Mouse (Mus musculus) neural tube, embryonic 11.5 days (tissue): Measurements from ENCODE around the gene Gmpr. TPM values are rescaled to one million over a fixed set of nuclear protein-coding genes. Genes with fewer than 3 reads are reported as not detected.

Source experiments
- ATAC-seq: fragments of 200-750 bp; cut with Nextera tagmentation; 2 replicates; pipeline ENCODE4 v1.8.0; 2017; ENCODE audit warnings: moderate number of reproducible peaks, mild to moderate bottlenecking, moderate TSS enrichment, moderate library complexity; ENCODE audit not compliant: insufficient read depth, low FRiP score, low TSS enrichment
- DNase-seq: peaks from one replicate; pipeline ENCODE4 v3.0.0-alpha.2; 2015; ENCODE audit warnings: low spot score
- H3K27ac ChIP-seq: fragments of 300-500 bp; sonication (generic); 2 replicates; pipeline ENCODE4 v1.5.1; 2014; ENCODE audit warnings: low read depth, mild to moderate bottlenecking, low read length
- H3K27me3 ChIP-seq: fragments of 300-500 bp; sonication (generic); 2 replicates; pipeline ENCODE4 v1.6.1; 2014; ENCODE audit warnings: mild to moderate bottlenecking, low read length, mixed read lengths; ENCODE audit not compliant: control insufficient read depth, insufficient read depth
- H3K36me3 ChIP-seq: fragments of 300-500 bp; sonication (generic); 2 replicates; pipeline ENCODE4 v1.6.1; 2014; ENCODE audit warnings: mild to moderate bottlenecking, low read length, moderate library complexity, mixed read lengths; ENCODE audit not compliant: control insufficient read depth, insufficient read depth
- H3K4me1 ChIP-seq: fragments of 300-500 bp; sonication (generic); 2 replicates; pipeline ENCODE4 v1.6.1; 2014; ENCODE audit warnings: low read length, mixed read lengths; ENCODE audit not compliant: control insufficient read depth, insufficient read depth
- H3K4me2 ChIP-seq: fragments of 300-500 bp; sonication (generic); 2 replicates; pipeline ENCODE4 v1.6.1; 2014; ENCODE audit warnings: low read depth, mild to moderate bottlenecking, moderate library complexity
- H3K4me3 ChIP-seq: fragments of 300-500 bp; sonication (generic); 2 replicates; pipeline ENCODE4 v1.5.1; 2014; ENCODE audit warnings: low read depth, low read length
- H3K9ac ChIP-seq: fragments of 300-500 bp; sonication (generic); 2 replicates; pipeline ENCODE4 v1.6.1; 2014; ENCODE audit warnings: mild to moderate bottlenecking, low read length
- H3K9me3 ChIP-seq: fragments of 300-500 bp; sonication (generic); 2 replicates; pipeline ENCODE4 v1.6.1; 2016; ENCODE audit warnings: low read length; ENCODE audit not compliant: control insufficient read depth
- WGBS: fragments of 180-500 bp; shearing (Covaris S2); extraction: QIAGEN DNeasy Blood & Tissue Kit; methylation state at CpG from one replicate; pipeline ENCODE4 v1.1.7; 2014; 5-methylcytosine and 5-hydroxymethylcytosine counted together
- polyA plus RNA-seq: library from polyadenylated mRNA; unstranded; fragments of >200 nt; fragmentation: Nextera tagmentation; extraction: Ambion mirVana; gene quantifications from 2 replicates; pipeline ENCODE4 v1.2.1, GENCODE M21; 2014

Gene Gmpr
- polyA plus RNA-seq, 1 experiment from 2014 or later = 29.1 TPM

- WGBS = 81% methylated on average over 8 of the region's 8 CpGs
- Histone ChIP-seq H3K4me2 (no peak overlapping the region), H3K27ac (no peak overlapping the region), H3K27me3 (0 out of 2 replicates have a peak, but pooled peaks cover 5% of the 10 kb centered on the region), H3K4me1 (peaks cover 10% of the 10 kb centered on the region; the same call in 1 of the 2 replicates), H3K9ac (no peak overlapping the region), H3K36me3 (no peaks in the 10 kb centered on the region), H3K9me3 (no peaks in the 10 kb centered on the region), H3K4me3 (no peak overlapping the region)
- DNase-seq (peak; percentile 30), ATAC-seq (no peak)
Measured at GRCm38 (mm10) chr13:45512531-45512930, 5.3 kb downstream of the Gmpr start.

GRCm38 (mm10) chr13:45513009-45513984, 6.1 kb downstream of the Gmpr start:
- ATAC-seq (no peak), DNase-seq (no peak)
- Histone ChIP-seq H3K27ac (no peak overlapping the region), H3K4me1 (peaks cover 10% of the 10 kb centered on the region; the same call in 1 of the 2 replicates), H3K36me3 (no peaks in the 10 kb centered on the region), H3K27me3 (0 out of 2 replicates have a peak, but pooled peaks cover 3% of the 10 kb centered on the region), H3K4me3 (no peak overlapping the region), H3K9ac (no peak overlapping the region), H3K4me2 (no peak overlapping the region), H3K9me3 (no peaks in the 10 kb centered on the region)
- 90% methylated on average over 12 of the region's 12 CpGs for whole genome bisulfite sequencing

DNA sequence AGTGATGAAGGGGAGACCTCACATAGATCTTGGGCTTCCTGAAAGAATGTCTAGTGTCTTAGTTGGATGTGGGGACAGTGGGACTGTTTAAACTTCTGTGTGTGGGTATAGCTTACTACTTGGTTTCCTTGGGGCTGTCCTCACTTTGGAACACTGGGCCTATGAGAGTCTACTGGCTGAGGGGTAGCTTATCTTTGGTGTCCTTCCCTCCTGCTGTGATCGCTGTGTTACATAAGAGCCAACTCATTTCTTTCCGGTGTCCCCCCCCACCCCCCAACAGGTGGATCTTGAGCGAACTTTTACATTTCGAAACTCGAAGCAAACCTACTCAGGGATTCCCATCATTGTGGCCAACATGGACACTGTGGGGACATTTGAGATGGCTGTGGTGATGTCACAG, 6.9 kb downstream of the Gmpr start:
- H3K27me3 ChIP-seq = no peaks in the 10 kb centered on the region
- H3K36me3 ChIP-seq = no peaks in the 10 kb centered on the region
- no peak overlapping the region for H3K9ac ChIP-seq
- no peaks in the 10 kb centered on the region for H3K9me3 ChIP-seq
- H3K4me3 ChIP-seq = no peak overlapping the region
- DNase-seq = no peak
- H3K4me1 ChIP-seq = peaks cover 6% of the 10 kb centered on the region; the same call in 1 of the 2 replicates
- H3K4me2 ChIP-seq = no peak overlapping the region
- no peak overlapping the region for H3K27ac ChIP-seq
- WGBS = 86% methylated on average over 5 of the region's 5 CpGs
- ATAC-seq = no peak

DNA sequence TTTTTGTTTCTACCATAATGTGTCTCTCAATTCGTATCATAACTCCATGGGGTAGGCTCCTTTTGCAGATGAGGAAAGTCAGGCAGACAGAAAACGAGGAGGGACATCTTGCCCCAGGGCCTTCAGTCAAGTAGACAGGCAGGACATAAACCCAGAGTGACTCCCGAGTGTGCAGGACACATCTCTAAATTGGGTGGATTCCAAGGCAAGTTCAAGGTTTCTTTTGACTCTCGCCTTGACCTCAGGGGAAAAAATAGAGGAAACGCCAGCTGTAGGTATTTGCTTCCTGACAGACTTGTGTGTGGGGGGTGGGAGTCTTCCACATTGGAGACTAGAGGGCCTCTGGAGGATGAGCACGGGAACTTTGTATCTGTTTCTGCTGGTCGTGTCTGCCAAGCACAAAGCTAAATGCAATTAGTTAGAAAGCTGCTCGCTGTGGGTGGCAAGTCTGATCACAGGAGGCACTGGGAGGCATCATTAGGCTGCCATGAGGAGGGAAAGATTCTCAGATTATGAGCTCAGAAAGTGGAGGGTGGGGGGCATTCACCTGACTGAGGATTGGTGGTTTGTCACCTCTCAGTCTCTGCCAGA, 7.7 kb downstream of the Gmpr start:
- H3K4me1 ChIP-seq = peaks cover 6% of the 10 kb centered on the region; the same call in 1 of the 2 replicates
- H3K27me3 ChIP-seq = no peaks in the 10 kb centered on the region
- H3K9me3 ChIP-seq = no peaks in the 10 kb centered on the region
- 57% methylated on average over 8 of the region's 8 CpGs for WGBS
- no peak overlapping the region for H3K27ac ChIP-seq
- ATAC-seq (no peak), DNase-seq (no peak)
- H3K9ac ChIP-seq = no peak overlapping the region
- H3K36me3 ChIP-seq = no peaks in the 10 kb centered on the region
- H3K4me2 ChIP-seq = no peak overlapping the region
- no peak overlapping the region for H3K4me3 ChIP-seq

- Histone ChIP-seq H3K4me2 (peak overlapping the region; percentile 33), H3K4me3 (peak overlapping the region; percentile 6), H3K27ac (no peak overlapping the region), H3K27me3 (no peaks in the 10 kb centered on the region), H3K36me3 (no peaks in the 10 kb centered on the region), H3K9me3 (no peaks in the 10 kb centered on the region), H3K4me1 (peaks cover 6% of the 10 kb centered on the region; the same call in 1 of the 2 replicates), H3K9ac (peak overlapping the region; percentile 39; the same call in 1 of the 2 replicates)
- DNase-seq (peak; percentile 79), ATAC-seq (peak; percentile 77)
- 6% methylated on average over 24 of the region's 24 CpGs for WGBS
Measured at GRCm38 (mm10) chr13:45516501-45517393, 9.5 kb downstream of the Gmpr start.

GRCm38 (mm10) chr13:45524305-45524704, 17.1 kb downstream of the Gmpr start:
- Histone ChIP-seq H3K4me2 (no peak overlapping the region), H3K4me1 (peaks cover 2% of the 10 kb centered on the region; the same call in 1 of the 2 replicates), H3K9ac (no peak overlapping the region), H3K4me3 (no peak overlapping the region), H3K27ac (no peak overlapping the region), H3K36me3 (no peaks in the 10 kb centered on the region), H3K9me3 (no peaks in the 10 kb centered on the region), H3K27me3 (no peaks in the 10 kb centered on the region)
- ATAC-seq (no peak), DNase-seq (no peak)
- 42% methylated on average over 3 of the region's 3 CpGs for WGBS

DNA sequence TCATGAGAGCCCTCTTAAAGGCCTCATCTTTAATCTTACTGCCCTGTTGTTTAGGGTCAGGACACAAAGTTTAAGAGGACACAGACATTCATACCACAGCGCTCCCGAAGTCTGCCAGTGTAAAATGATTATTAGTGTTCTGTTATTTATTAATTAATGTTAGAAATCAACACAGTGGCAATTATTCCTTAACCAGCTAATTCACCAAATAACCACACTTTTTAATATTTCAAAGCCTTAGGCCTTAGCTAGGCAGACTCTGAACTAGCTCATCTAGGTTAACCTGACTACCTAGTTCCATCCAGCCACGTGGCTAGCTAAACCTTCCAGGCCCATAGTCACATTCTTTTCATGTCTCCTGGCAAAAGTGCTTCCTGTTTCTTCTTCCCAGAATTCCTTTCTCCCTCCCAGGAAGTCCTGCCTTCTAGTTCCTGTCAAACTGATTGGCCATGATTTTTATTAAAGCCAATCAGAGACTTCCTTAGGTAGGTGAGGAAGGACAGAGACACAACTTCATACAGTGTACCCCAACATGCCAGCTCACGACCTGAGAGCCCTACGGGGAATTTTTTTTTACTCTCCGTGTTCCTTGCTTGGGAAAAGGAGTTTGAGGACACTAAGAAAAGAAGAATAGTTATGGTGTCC, 17.7 kb downstream of the Gmpr start:
- H3K9me3 ChIP-seq = no peaks in the 10 kb centered on the region
- no peak overlapping the region for H3K9ac ChIP-seq
- H3K4me3 ChIP-seq = no peak overlapping the region
- no peaks in the 10 kb centered on the region for H3K27me3 ChIP-seq
- WGBS = 92% methylated on average over 6 of the region's 6 CpGs
- ATAC-seq (no peak), DNase-seq (no peak)
- H3K36me3 ChIP-seq = no peaks in the 10 kb centered on the region
- no peak overlapping the region for H3K27ac ChIP-seq
- H3K4me1 ChIP-seq = peaks cover 2% of the 10 kb centered on the region; the same call in 1 of the 2 replicates
- no peak overlapping the region for H3K4me2 ChIP-seq

GRCm38 (mm10) chr13:45526230-45526629, 19.0 kb downstream of the Gmpr start:
- H3K4me1 ChIP-seq = peaks cover 6% of the 10 kb centered on the region
- H3K9me3 ChIP-seq = no peaks in the 10 kb centered on the region
- no peak overlapping the region for H3K27ac ChIP-seq
- ATAC-seq (no peak), DNase-seq (no peak)
- no peak overlapping the region for H3K4me2 ChIP-seq
- H3K27me3 ChIP-seq = no peaks in the 10 kb centered on the region
- no peak overlapping the region for H3K9ac ChIP-seq
- 46% methylated on average over 7 of the region's 7 CpGs for WGBS
- no peak overlapping the region for H3K4me3 ChIP-seq
- H3K36me3 ChIP-seq = no peaks in the 10 kb centered on the region
